Mouse (Mus musculus) liver, adult 2 months (tissue): Measurements from ENCODE around the gene U2af1. TPM values are rescaled to one million over a fixed set of nuclear protein-coding genes. Genes with fewer than 3 reads are reported as not detected.

ENCODE experiments used
- DNase-seq: peaks from one replicate; pipeline ENCODE4 v3.0.0-alpha.2; 2011; ENCODE audit warnings: low read depth, low spot score; ENCODE audit errors: extremely low read depth
- H3K27ac ChIP-seq: fragments of 200-500 bp; replicated peaks from 2 replicates; pipeline ENCODE4 v1.5.1; 2012; ENCODE audit warnings: low read depth, mild to moderate bottlenecking, control low read depth, inconsistent platforms, low read length; ENCODE audit not compliant: insufficient read depth
- H3K27me3 ChIP-seq: fragments of 200-500 bp; 2 replicates; pipeline ENCODE4 v1.6.1; 2012; ENCODE audit warnings: mild to moderate bottlenecking, moderate library complexity, low read length, inconsistent platforms; ENCODE audit not compliant: control insufficient read depth, insufficient read depth
- H3K36me3 ChIP-seq: fragments of 200-500 bp; 2 replicates; pipeline ENCODE4 v1.6.1; 2012; ENCODE audit warnings: low read length, inconsistent platforms; ENCODE audit not compliant: control insufficient read depth, insufficient read depth
- H3K4me1 ChIP-seq: fragments of 200-500 bp; 2 replicates; pipeline ENCODE4 v1.6.1; 2011; ENCODE audit warnings: low read length; ENCODE audit not compliant: control insufficient read depth, insufficient read depth
- H3K4me3 ChIP-seq: fragments of 200-500 bp; 2 replicates; pipeline ENCODE4 v1.5.1; 2011; ENCODE audit warnings: low read depth, mild to moderate bottlenecking, control low read depth, low read length, moderate library complexity; ENCODE audit not compliant: insufficient read depth
- H3K79me2 ChIP-seq: fragments of 200-500 bp; 2 replicates; pipeline ENCODE4 v1.6.1; 2012; ENCODE audit warnings: inconsistent platforms, mild to moderate bottlenecking, low read length, moderate library complexity; ENCODE audit not compliant: control insufficient read depth, insufficient read depth
- H3K9ac ChIP-seq: fragments of 200-500 bp; 2 replicates; pipeline ENCODE4 v1.6.1; 2012; ENCODE audit warnings: low read depth, mild to moderate bottlenecking, control low read depth, inconsistent platforms, low read length
- CTCF ChIP-seq: fragments of 200-500 bp; IDR thresholded peaks from 2 replicates; pipeline ENCODE4 v1.5.1; 2011; ENCODE audit warnings: low read depth, low read length, control low read depth
- POLR2A ChIP-seq: fragments of 200-500 bp; IDR thresholded peaks from 2 replicates; pipeline ENCODE4 v1.6.1; 2011; ENCODE audit warnings: low read length, control low read depth; ENCODE audit not compliant: insufficient read depth; ENCODE audit errors: extremely low read depth
- WGBS: fragments of 180-500 bp; shearing (Covaris S2); methylation state at CpG from one replicate; pipeline ENCODE4 v1.1.7; 2018; 5-methylcytosine and 5-hydroxymethylcytosine counted together
- polyA plus RNA-seq: library from polyadenylated mRNA; depleted of rRNA; stranded (reverse); fragments of >200 nt; gene quantifications from 2 replicates; pipeline ENCODE4 v1.2.3, GENCODE M21; 2012
- total RNA-seq: library from RNA; depleted of rRNA; stranded (reverse); fragments of >200 nt; gene quantifications from 2 replicates; pipeline ENCODE4 v1.2.3, GENCODE M21; 2014

The U2af1 gene
- total and polyA plus RNA-seq, 2 experiments, result 42.7 to 53.5 TPM

- H3K36me3 ChIP-seq, result no peaks in the 10 kb centered on the region
- H3K27me3 ChIP-seq, result no peaks in the 10 kb centered on the region
- TF ChIP-seq CTCF (no peak), POLR2A (no peak)
- no peak overlapping the region for H3K27ac ChIP-seq
- H3K9ac ChIP-seq, result no peak overlapping the region
- H3K79me2 ChIP-seq, result no peaks in the 10 kb centered on the region
- peaks cover 7% of the 10 kb centered on the region for H3K4me1 ChIP-seq
- WGBS, result 45% methylated on average over 8 of the region's 8 CpGs
- no peak overlapping the region for H3K4me3 ChIP-seq
- peak; percentile 73 for DNase-seq
Observed at GRCm38 (mm10) chr17:31671698-31672097, 13.0 kb upstream of the U2af1 start.

- Histone ChIP-seq H3K9ac (no peak overlapping the region), H3K4me3 (no peak overlapping the region), H3K27ac (no peak overlapping the region), H3K27me3 (no peaks in the 10 kb centered on the region), H3K36me3 (no peaks in the 10 kb centered on the region), H3K79me2 (no peaks in the 10 kb centered on the region), H3K4me1 (peaks cover 7% of the 10 kb centered on the region)
- no peak for DNase-seq
- TF ChIP-seq CTCF (no peak), POLR2A (no peak)
- WGBS, result 80% methylated on average over 11 of the region's 11 CpGs
Observed at GRCm38 (mm10) chr17:31670163-31670562, 11.5 kb upstream of the U2af1 start.

- Histone ChIP-seq H3K4me3 (no peak overlapping the region), H3K27me3 (no peaks in the 10 kb centered on the region), H3K4me1 (peaks cover 7% of the 10 kb centered on the region), H3K9ac (no peak overlapping the region), H3K36me3 (no peaks in the 10 kb centered on the region), H3K27ac (no peak overlapping the region), H3K79me2 (no peaks in the 10 kb centered on the region)
- DNase-seq, result no peak
- 77% methylated on average over 9 of the region's 9 CpGs for WGBS
- TF ChIP-seq POLR2A, result no peak
- TF ChIP-seq CTCF, result no peak
Observed at GRCm38 (mm10) chr17:31668306-31668705, 9.6 kb upstream of the U2af1 start.

- Histone ChIP-seq H3K4me3 (no peak overlapping the region), H3K4me1 (no peaks in the 10 kb centered on the region), H3K27me3 (no peaks in the 10 kb centered on the region), H3K27ac (no peak overlapping the region), H3K36me3 (no peaks in the 10 kb centered on the region), H3K9ac (no peak overlapping the region), H3K79me2 (no peaks in the 10 kb centered on the region)
- WGBS, result 9% methylated on average over 4 of the region's 4 CpGs
- peak; percentile 71 for DNase-seq
- TF ChIP-seq POLR2A, result no peak
- TF ChIP-seq CTCF, result peak; percentile 98
Observed at GRCm38 (mm10) chr17:31664760-31665159, 6.1 kb upstream of the U2af1 start.

- Histone ChIP-seq H3K4me3 (no peak overlapping the region), H3K27me3 (no peaks in the 10 kb centered on the region), H3K79me2 (peaks cover 6% of the 10 kb centered on the region; the same call in 1 of the 2 replicates), H3K9ac (no peak overlapping the region), H3K27ac (no peak overlapping the region), H3K36me3 (no peaks in the 10 kb centered on the region), H3K4me1 (0 out of 2 replicates have a peak, but pooled peaks cover 2% of the 10 kb centered on the region)
- TF ChIP-seq POLR2A (no peak), CTCF (peak; percentile 13; the same call in 1 of the 2 replicates)
- peak; percentile 25 for DNase-seq
Observed at GRCm38 (mm10) chr17:31662855-31663254, 4.2 kb upstream of the U2af1 start.

- Histone ChIP-seq H3K27me3 (no peaks in the 10 kb centered on the region), H3K36me3 (no peaks in the 10 kb centered on the region), H3K4me3 (no peak overlapping the region), H3K4me1 (peaks cover 10% of the 10 kb centered on the region), H3K79me2 (peaks cover 13% of the 10 kb centered on the region; the same call in 1 of the 2 replicates), H3K9ac (no peak overlapping the region), H3K27ac (no peak overlapping the region)
- DNase-seq, result no peak
- TF ChIP-seq CTCF (no peak), POLR2A (no peak)
- WGBS, result 89% methylated on average over 8 of the region's 8 CpGs
Observed at GRCm38 (mm10) chr17:31660661-31661250, 2.1 kb upstream of the U2af1 start.
